Mouse (Mus musculus) embryonic facial prominence, embryonic 10.5 days (tissue): Measurements from ENCODE around the gene Tubgcp6. TPM values are rescaled to one million over a fixed set of nuclear protein-coding genes. Genes with fewer than 3 reads are reported as not detected.

Source experiments
- DNase-seq: peaks from one replicate; pipeline ENCODE4 v3.0.0-alpha.2; 2017; ENCODE audit warnings: low spot score
- H3K27ac ChIP-seq: fragments of 300-500 bp; sonication (generic); replicated peaks from 2 replicates; pipeline ENCODE4 v1.5.1; 2016; ENCODE audit warnings: mild to moderate bottlenecking
- H3K27me3 ChIP-seq: fragments of 300-500 bp; sonication (generic); replicated peaks from 2 replicates; pipeline ENCODE4 v1.6.1; 2016; ENCODE audit warnings: low read depth, mild to moderate bottlenecking; ENCODE audit not compliant: poor library complexity, severe bottlenecking
- H3K36me3 ChIP-seq: fragments of 300-500 bp; sonication (generic); replicated peaks from 2 replicates; pipeline ENCODE4 v1.6.1; 2016; ENCODE audit warnings: mild to moderate bottlenecking, moderate library complexity
- H3K4me1 ChIP-seq: fragments of 300-500 bp; sonication (generic); 2 replicates; pipeline ENCODE4 v1.6.1; 2016
- H3K4me3 ChIP-seq: fragments of 300-500 bp; sonication (generic); 2 replicates; pipeline ENCODE4 v1.5.1; 2016; ENCODE audit warnings: mild to moderate bottlenecking, moderate library complexity
- H3K9me3 ChIP-seq: fragments of 300-500 bp; sonication (generic); 2 replicates; pipeline ENCODE4 v1.6.1; 2016; ENCODE audit warnings: mild to moderate bottlenecking
- WGBS: fragments of 180-500 bp; shearing (Covaris S2); methylation state at CpG from one replicate; pipeline ENCODE4 v1.1.7; 2016; 5-methylcytosine and 5-hydroxymethylcytosine counted together
- polyA plus RNA-seq: library from polyadenylated mRNA; unstranded; fragments of >200 nt; fragmentation: Nextera tagmentation; extraction: Ambion mirVana; gene quantifications from 2 replicates; pipeline ENCODE4 v1.2.1, GENCODE M21; 2016

Gene Tubgcp6
- polyA plus RNA-seq, 1 experiment from 2014 or later: 25.9 TPM

DNA sequence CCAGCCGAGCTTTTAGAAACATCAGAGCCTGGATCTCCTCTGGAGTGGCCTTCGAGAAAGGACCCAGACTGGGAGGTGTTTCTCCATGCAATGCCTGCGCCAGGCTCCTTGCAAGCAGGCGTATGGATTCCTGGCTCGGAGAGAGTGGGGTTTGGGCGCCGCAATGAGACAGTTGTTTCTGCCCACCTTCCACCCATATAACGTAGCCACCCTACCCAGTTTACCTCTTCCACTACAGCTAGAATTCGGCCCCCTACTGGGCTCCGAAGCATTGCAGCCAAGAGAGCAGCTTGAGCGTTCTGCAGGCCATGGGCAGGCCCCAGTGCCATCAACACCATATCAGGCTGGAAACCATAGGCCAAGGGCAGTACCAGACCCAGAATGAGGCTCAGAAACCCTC, 683 bp upstream of the Tubgcp6 start:
- WGBS: 37% methylated on average over 11 of the region's 11 CpGs
- peak; percentile 72 for DNase-seq

GRCm38 (mm10) chr15:89118007-89118406, 4.9 kb downstream of the Tubgcp6 start:
- Histone ChIP-seq H3K27me3 (no peaks in the 10 kb centered on the region), H3K27ac (no peak overlapping the region), H3K9me3 (no peaks in the 10 kb centered on the region), H3K36me3 (peaks cover 80% of the 10 kb centered on the region), H3K4me3 (no peak overlapping the region), H3K4me1 (peaks cover 31% of the 10 kb centered on the region)
- DNase-seq: no peak

More for the DNA sequence above, 683 bp upstream of the Tubgcp6 start:
- Histone ChIP-seq H3K4me1 (peaks cover 53% of the 10 kb centered on the region), H3K27ac (peak overlapping the region; percentile 86), H3K36me3 (peaks cover 30% of the 10 kb centered on the region), H3K4me3 (peak overlapping the region; percentile 77), H3K27me3 (no peaks in the 10 kb centered on the region), H3K9me3 (no peaks in the 10 kb centered on the region)

DNA sequence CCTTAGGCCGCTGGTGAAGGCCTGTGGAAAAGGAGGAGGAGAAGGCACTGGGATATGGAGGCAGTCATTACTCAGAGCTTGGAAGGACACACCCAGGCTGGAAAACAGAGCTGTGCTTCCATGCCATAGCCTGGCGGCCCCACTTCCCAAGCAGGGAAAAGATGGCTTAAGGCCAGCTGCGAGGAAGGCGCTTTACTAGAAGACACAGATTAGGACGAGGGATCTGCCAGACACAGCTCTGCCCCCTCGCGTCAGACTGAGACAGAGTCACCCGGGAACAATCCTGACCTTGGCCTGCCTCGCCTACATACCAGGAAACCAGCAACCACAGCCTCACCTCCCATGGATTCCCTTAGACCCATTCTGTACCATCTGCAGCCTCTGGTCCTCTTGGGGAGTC, 12.8 kb downstream of the Tubgcp6 start:
- Histone ChIP-seq H3K4me1 (no peaks in the 10 kb centered on the region), H3K4me3 (no peak overlapping the region), H3K9me3 (no peaks in the 10 kb centered on the region), H3K27ac (no peak overlapping the region), H3K36me3 (peaks cover 100% of the 10 kb centered on the region), H3K27me3 (no peaks in the 10 kb centered on the region)
- no peak for DNase-seq
- WGBS: 89% methylated on average over 9 of the region's 9 CpGs

GRCm38 (mm10) chr15:89106976-89107375, 15.9 kb downstream of the Tubgcp6 start:
- Histone ChIP-seq H3K27me3 (no peaks in the 10 kb centered on the region), H3K27ac (no peak overlapping the region), H3K9me3 (no peaks in the 10 kb centered on the region), H3K36me3 (peaks cover 100% of the 10 kb centered on the region), H3K4me3 (no peak overlapping the region), H3K4me1 (peaks cover 4% of the 10 kb centered on the region; the same call in 1 of the 2 replicates)
- WGBS: 87% methylated on average over 1 of the region's 1 CpGs
- DNase-seq: no peak

- peaks cover 100% of the 10 kb centered on the region for H3K36me3 ChIP-seq
Observed at GRCm38 (mm10) chr15:89106073-89106472, 16.8 kb downstream of the Tubgcp6 start.

GRCm38 (mm10) chr15:89104425-89104824, 18.5 kb downstream of the Tubgcp6 start:
- 95% methylated on average over 8 of the region's 8 CpGs for WGBS
- no peaks in the 10 kb centered on the region for H3K27me3 ChIP-seq
- H3K36me3 ChIP-seq: peaks cover 100% of the 10 kb centered on the region
- H3K4me3 ChIP-seq: no peak overlapping the region
- H3K9me3 ChIP-seq: no peaks in the 10 kb centered on the region
- H3K27ac ChIP-seq: no peak overlapping the region
- no peak for DNase-seq
- H3K4me1 ChIP-seq: peaks cover 4% of the 10 kb centered on the region; the same call in 1 of the 2 replicates

More at GRCm38 (mm10) chr15:89106073-89106472, 16.8 kb downstream of the Tubgcp6 start:
- no peaks in the 10 kb centered on the region for H3K27me3 ChIP-seq
- H3K4me1 ChIP-seq: peaks cover 4% of the 10 kb centered on the region; the same call in 1 of the 2 replicates
- 90% methylated on average over 13 of the region's 13 CpGs for WGBS
- no peak for DNase-seq
- H3K27ac ChIP-seq: no peak overlapping the region
- no peaks in the 10 kb centered on the region for H3K9me3 ChIP-seq
- H3K4me3 ChIP-seq: no peak overlapping the region

GRCm38 (mm10) chr15:89103921-89104320, 19.0 kb downstream of the Tubgcp6 start:
- H3K4me1 ChIP-seq: peaks cover 4% of the 10 kb centered on the region; the same call in 1 of the 2 replicates
- H3K36me3 ChIP-seq: peaks cover 100% of the 10 kb centered on the region
- DNase-seq: no peak
- no peaks in the 10 kb centered on the region for H3K27me3 ChIP-seq
- H3K9me3 ChIP-seq: no peaks in the 10 kb centered on the region
- H3K4me3 ChIP-seq: no peak overlapping the region
- no peak overlapping the region for H3K27ac ChIP-seq
- WGBS: 91% methylated on average over 10 of the region's 10 CpGs

- no peak for DNase-seq
Observed at GRCm38 (mm10) chr15:89102646-89103045, 20.3 kb downstream of the Tubgcp6 start.

GRCm38 (mm10) chr15:89100823-89101222, 22.1 kb downstream of the Tubgcp6 start:
- peaks cover 100% of the 10 kb centered on the region for H3K36me3 ChIP-seq
- no peaks in the 10 kb centered on the region for H3K9me3 ChIP-seq
- H3K27me3 ChIP-seq: no peaks in the 10 kb centered on the region
- H3K4me1 ChIP-seq: peaks cover 4% of the 10 kb centered on the region; the same call in 1 of the 2 replicates
- no peak for DNase-seq
- H3K27ac ChIP-seq: no peak overlapping the region
- 93% methylated on average over 12 of the region's 12 CpGs for WGBS
- no peak overlapping the region for H3K4me3 ChIP-seq

More at GRCm38 (mm10) chr15:89102646-89103045, 20.3 kb downstream of the Tubgcp6 start:
- no peaks in the 10 kb centered on the region for H3K27me3 ChIP-seq
- no peak overlapping the region for H3K4me3 ChIP-seq
- peaks cover 4% of the 10 kb centered on the region; the same call in 1 of the 2 replicates for H3K4me1 ChIP-seq
- H3K27ac ChIP-seq: peak overlapping the region; percentile 27; the same call in 1 of the 2 replicates
- WGBS: 66% methylated on average over 5 of the region's 5 CpGs
- peaks cover 100% of the 10 kb centered on the region for H3K36me3 ChIP-seq
- no peaks in the 10 kb centered on the region for H3K9me3 ChIP-seq

GRCm38 (mm10) chr15:89098616-89099015, 24.3 kb downstream of the Tubgcp6 start:
- no peaks in the 10 kb centered on the region for H3K9me3 ChIP-seq
- H3K36me3 ChIP-seq: peaks cover 100% of the 10 kb centered on the region
- peaks cover 4% of the 10 kb centered on the region; the same call in 1 of the 2 replicates for H3K4me1 ChIP-seq
- H3K27ac ChIP-seq: no peak overlapping the region
- H3K4me3 ChIP-seq: no peak overlapping the region
- WGBS: 89% methylated on average over 7 of the region's 7 CpGs
- H3K27me3 ChIP-seq: no peaks in the 10 kb centered on the region
- DNase-seq: no peak

DNA sequence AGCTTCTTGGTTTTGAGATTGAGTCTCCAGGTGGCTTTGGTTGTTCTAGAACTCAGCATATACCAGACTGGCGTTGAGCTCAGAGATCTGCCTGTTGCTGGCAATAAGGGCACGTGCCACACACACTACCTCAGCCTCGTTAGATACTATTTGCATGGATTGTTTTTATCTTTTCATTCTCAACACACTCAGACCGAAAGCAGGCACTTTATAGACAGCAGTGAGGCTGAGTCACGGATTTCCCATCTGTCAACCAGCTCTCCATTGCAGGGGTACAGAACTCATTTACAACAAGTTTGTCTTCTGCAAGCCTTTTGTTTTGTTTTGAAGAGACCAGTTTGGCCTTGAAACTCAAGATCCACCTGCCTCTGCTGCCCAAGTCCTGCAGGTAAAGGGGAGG, 25.5 kb downstream of the Tubgcp6 start:
- no peak overlapping the region for H3K27ac ChIP-seq
- H3K36me3 ChIP-seq: peaks cover 100% of the 10 kb centered on the region
- WGBS: 90% methylated on average over 5 of the region's 5 CpGs
- no peak overlapping the region for H3K4me3 ChIP-seq
- H3K4me1 ChIP-seq: peaks cover under 1% of the 10 kb centered on the region; the same call in 1 of the 2 replicates
- no peaks in the 10 kb centered on the region for H3K27me3 ChIP-seq
- H3K9me3 ChIP-seq: no peaks in the 10 kb centered on the region
- DNase-seq: no peak

- no peak for DNase-seq
- Histone ChIP-seq H3K9me3 (no peaks in the 10 kb centered on the region), H3K27me3 (no peaks in the 10 kb centered on the region), H3K27ac (no peak overlapping the region), H3K36me3 (peaks cover 53% of the 10 kb centered on the region), H3K4me1 (peaks cover 27% of the 10 kb centered on the region), H3K4me3 (no peak overlapping the region)
- 82% methylated on average over 5 of the region's 5 CpGs for WGBS
Observed at GRCm38 (mm10) chr15:89092181-89092580, 30.7 kb downstream of the Tubgcp6 start.

DNA sequence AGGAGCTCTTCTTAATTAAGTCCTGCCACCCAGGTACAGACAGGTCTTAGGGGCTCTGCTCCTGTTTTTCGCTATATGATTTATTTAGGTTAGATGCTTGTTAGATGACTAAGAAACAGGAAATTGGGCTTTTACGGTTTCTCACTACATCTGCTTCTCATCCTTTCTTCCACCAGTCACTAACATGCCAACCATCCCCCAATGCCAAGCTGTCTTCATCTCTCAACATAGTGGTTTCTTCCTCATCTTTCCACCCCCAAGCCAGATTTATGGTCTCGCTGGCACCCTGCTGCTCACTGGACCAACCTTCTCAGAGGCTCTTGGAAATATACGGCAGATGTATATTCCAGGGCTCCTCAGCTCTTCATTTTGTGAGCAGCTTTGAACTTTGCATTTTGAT, 32.2 kb downstream of the Tubgcp6 start:
- Histone ChIP-seq H3K27ac (no peak overlapping the region), H3K9me3 (no peaks in the 10 kb centered on the region), H3K4me3 (peak overlapping the region; percentile 98; the same call in 1 of the 2 replicates), H3K4me1 (peaks cover 27% of the 10 kb centered on the region), H3K27me3 (no peaks in the 10 kb centered on the region), H3K36me3 (peaks cover 53% of the 10 kb centered on the region)
- 85% methylated on average over 4 of the region's 4 CpGs for WGBS
- DNase-seq: no peak
